Mouse (Mus musculus): ENCODE data around the gene Sapcd1.

GRCm38 (mm10) chr17:35020551-35020950 lies 7.3 kb downstream of the Sapcd1 start:
- TF ChIP-seq CTCF (conservative IDR thresholded peaks at IDR 0.05; ENCODE audit: insufficient read depth, insufficient read length, low read depth, low read length) (no peak), POLR2A (IDR thresholded peaks at IDR 0.05; ENCODE audit: low read depth, low read length) (no peak)

Data from kidney, adult 2 months (tissue).